Mouse (Mus musculus) neural tube, embryonic 14.5 days (tissue): ENCODE measurements around the gene Tdrd12. TPM values are rescaled to one million over a fixed set of nuclear protein-coding genes. Genes with fewer than 3 reads are reported as not detected.

Experiments
- ATAC-seq: fragments of 200-750 bp; cut with Nextera tagmentation; 2 replicates; pipeline ENCODE4 v1.8.0; 2017; ENCODE audit warnings: low read depth, mild to moderate bottlenecking, moderate TSS enrichment, moderate library complexity
- H3K27ac ChIP-seq: fragments of 300-500 bp; sonication (generic); 2 replicates; pipeline ENCODE4 v1.5.1; 2014; ENCODE audit warnings: low read depth, mild to moderate bottlenecking, control low read depth, low read length, moderate library complexity, mixed read lengths
- H3K27me3 ChIP-seq: fragments of 300-500 bp; sonication (generic); 2 replicates; pipeline ENCODE4 v1.6.1; 2014; ENCODE audit warnings: low read length; ENCODE audit not compliant: control insufficient read depth, insufficient read depth
- H3K36me3 ChIP-seq: fragments of 300-500 bp; sonication (generic); 2 replicates; pipeline ENCODE4 v1.6.1; 2014; ENCODE audit warnings: low read length, mixed read lengths; ENCODE audit not compliant: control insufficient read depth, insufficient read depth
- H3K4me1 ChIP-seq: fragments of 300-500 bp; sonication (generic); 2 replicates; pipeline ENCODE4 v1.6.1; 2014; ENCODE audit warnings: low read length; ENCODE audit not compliant: control insufficient read depth, insufficient read depth
- H3K4me2 ChIP-seq: fragments of 300-500 bp; sonication (generic); 2 replicates; pipeline ENCODE4 v1.6.1; 2014; ENCODE audit warnings: mild to moderate bottlenecking, low read depth, low read length, control low read depth
- H3K4me3 ChIP-seq: fragments of 300-500 bp; sonication (generic); 2 replicates; pipeline ENCODE4 v1.5.1; 2014; ENCODE audit warnings: low read depth, low read length, control low read depth, mixed read lengths
- H3K9ac ChIP-seq: fragments of 300-500 bp; sonication (generic); replicated peaks from 2 replicates; pipeline ENCODE4 v1.6.1; 2014; ENCODE audit warnings: low read depth, mild to moderate bottlenecking, control low read depth, low read length, mixed read lengths
- H3K9me3 ChIP-seq: fragments of 300-500 bp; sonication (generic); 2 replicates; pipeline ENCODE4 v1.6.1; 2016; ENCODE audit warnings: low read length; ENCODE audit not compliant: control insufficient read depth
- WGBS: fragments of 180-500 bp; shearing (Covaris S2); extraction: QIAGEN DNeasy Blood & Tissue Kit; methylation state at CpG from one replicate; pipeline ENCODE4 v1.1.7; 2014; 5-methylcytosine and 5-hydroxymethylcytosine counted together
- polyA plus RNA-seq: library from polyadenylated mRNA; unstranded; fragments of >200 nt; fragmentation: Nextera tagmentation; extraction: Ambion mirVana; gene quantifications from 2 replicates; pipeline ENCODE4 v1.2.1, GENCODE M21; 2014

Gene Tdrd12
- 0.50 and 1.1 TPM in 2 replicates for polyA plus RNA-seq

GRCm38 (mm10) chr7:35537562-35537961 lies at the start of gene Tdrd12:
Tdrd12 (minus strand) TSS chr7:35537745.
- Histone ChIP-seq H3K9ac (no peak within 1 kb of the TSS), H3K27me3 (no peaks in the 10 kb centered on the region), H3K4me2 (no peak within 1 kb of the TSS), H3K36me3 (no peaks in the 10 kb centered on the region), H3K4me1 (no peaks in the 10 kb centered on the region), H3K4me3 (no peak within 1 kb of the TSS), H3K9me3 (no peaks in the 10 kb centered on the region), H3K27ac (no peak within 1 kb of the TSS)
- no peak for ATAC-seq
- WGBS = 93% methylated on average over 17 of the region's 17 CpGs

- Histone ChIP-seq H3K27ac (no peak overlapping the region), H3K4me2 (peak overlapping the region; percentile 100), H3K4me3 (peak overlapping the region; percentile 94), H3K4me1 (peaks cover 21% of the 10 kb centered on the region), H3K36me3 (no peaks in the 10 kb centered on the region), H3K27me3 (peaks cover 19% of the 10 kb centered on the region), H3K9me3 (no peaks in the 10 kb centered on the region), H3K9ac (peak overlapping the region; percentile 82)
- 25% methylated on average over 15 of the region's 15 CpGs for WGBS
- ATAC-seq = no peak
These were observed 49.4 kb upstream of the Tdrd12 start for GRCm38 (mm10) chr7:35586906-35587445.

- ATAC-seq = peak; percentile 98
- H3K9ac ChIP-seq = peak within 1 kb of the TSS; percentile 82
- peak within 1 kb of the TSS; percentile 94 for H3K4me3 ChIP-seq
- H3K4me2 ChIP-seq = peak within 1 kb of the TSS; percentile 100
- no peaks in the 10 kb centered on the region for H3K9me3 ChIP-seq
- peaks cover 21% of the 10 kb centered on the region for H3K4me1 ChIP-seq
- WGBS = under 1% methylated on average over 49 of the region's 49 CpGs
- peaks cover 19% of the 10 kb centered on the region for H3K27me3 ChIP-seq
- H3K27ac ChIP-seq = peak within 1 kb of the TSS; percentile 46
- no peaks in the 10 kb centered on the region for H3K36me3 ChIP-seq
These were observed 48.7 kb upstream of the Tdrd12 start, which contains the start of gene Ankrd27 for GRCm38 (mm10) chr7:35586055-35586905. Ankrd27 (plus strand) TSS chr7:35586244.

DNA sequence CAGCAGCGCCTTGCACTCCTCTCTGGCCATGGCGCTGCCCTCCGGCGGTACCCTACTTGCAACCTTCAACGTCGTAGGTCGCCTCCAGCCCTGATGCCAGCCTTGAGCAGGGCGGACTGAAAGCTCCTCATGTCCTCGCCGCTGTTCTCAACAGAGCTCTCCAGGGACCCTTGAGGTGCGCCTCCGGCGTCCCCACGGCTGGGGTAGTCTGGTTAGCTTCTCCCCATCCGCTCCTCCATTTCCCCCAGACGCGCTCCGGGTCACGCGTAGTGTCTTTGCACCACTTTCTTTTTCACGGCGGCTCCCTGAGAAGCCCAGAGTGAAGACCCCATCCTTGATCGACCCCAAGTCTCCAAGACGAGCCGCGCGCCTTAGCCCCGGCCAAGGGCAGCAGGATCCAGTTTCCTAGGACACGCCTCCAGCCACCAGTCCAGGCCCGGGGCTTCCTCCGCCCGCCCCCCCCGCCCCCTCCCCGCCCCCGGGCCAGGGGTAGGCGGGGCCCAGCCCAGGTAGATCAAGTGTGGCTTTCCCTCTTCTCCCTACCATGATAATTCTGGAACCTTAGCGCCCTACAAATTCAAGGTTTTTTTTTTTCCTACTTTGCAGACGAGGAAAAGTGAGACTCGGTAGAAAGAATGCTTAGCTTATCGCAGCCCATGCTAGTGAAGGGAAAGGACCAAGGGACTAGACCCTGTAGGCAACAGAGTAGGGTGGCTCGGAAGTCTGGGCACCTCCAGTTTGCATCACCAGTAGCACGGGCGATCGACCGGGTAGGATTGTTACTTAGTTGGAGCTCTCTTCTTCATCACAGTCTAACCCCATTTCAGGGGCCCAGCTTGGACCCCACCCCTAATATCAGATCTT lies 47.9 kb upstream of the Tdrd12 start, which contains the start of gene Rgs9bp:
Gene Rgs9bp (minus strand): TSS at position 392 of the 864 bp plus-strand sequence.
- Histone ChIP-seq H3K4me3 (peak within 1 kb of the TSS; percentile 94), H3K36me3 (no peaks in the 10 kb centered on the region), H3K27me3 (peaks cover 19% of the 10 kb centered on the region), H3K9me3 (no peaks in the 10 kb centered on the region), H3K4me1 (peaks cover 21% of the 10 kb centered on the region), H3K4me2 (peak within 1 kb of the TSS; percentile 100), H3K27ac (peak within 1 kb of the TSS; percentile 46), H3K9ac (peak within 1 kb of the TSS; percentile 82)
- ATAC-seq = peak; percentile 59
- under 1% methylated on average over 45 of the region's 45 CpGs for WGBS

DNA sequence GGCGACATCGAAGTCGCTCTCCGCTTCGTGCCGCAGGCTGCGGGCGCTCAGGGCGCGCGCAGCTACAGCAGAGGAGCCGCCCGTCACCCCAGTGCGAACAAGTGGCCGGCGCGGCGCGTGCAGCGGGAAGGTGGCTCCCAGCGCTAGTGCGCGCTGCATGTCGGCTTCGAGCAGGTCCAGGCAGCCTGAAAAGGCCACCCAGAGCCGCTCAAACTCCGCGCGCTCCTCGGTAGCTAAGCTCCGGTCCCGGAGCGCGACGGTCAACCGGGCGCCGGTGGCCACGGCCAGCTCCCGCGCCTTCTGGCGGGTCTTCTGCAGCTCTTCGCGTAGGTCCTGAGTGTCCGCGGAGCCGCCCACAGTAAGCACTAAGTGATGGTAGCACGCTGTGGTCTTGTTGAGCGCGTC lies 47.2 kb upstream of the Tdrd12 start:
- peak overlapping the region; percentile 94 for H3K4me3 ChIP-seq
- WGBS = 1% methylated on average over 45 of the region's 50 CpGs
- H3K27me3 ChIP-seq = peaks cover 19% of the 10 kb centered on the region
- H3K9me3 ChIP-seq = no peaks in the 10 kb centered on the region
- no peak overlapping the region for H3K27ac ChIP-seq
- peak overlapping the region; percentile 100 for H3K4me2 ChIP-seq
- H3K4me1 ChIP-seq = peaks cover 21% of the 10 kb centered on the region
- H3K9ac ChIP-seq = peak overlapping the region; percentile 44
- no peaks in the 10 kb centered on the region for H3K36me3 ChIP-seq
- no peak for ATAC-seq

GRCm38 (mm10) chr7:35584068-35584785 lies 46.7 kb upstream of the Tdrd12 start:
- WGBS = 4% methylated on average over 36 of the region's 36 CpGs
- ATAC-seq = no peak
- Histone ChIP-seq H3K27ac (no peak overlapping the region), H3K9me3 (no peaks in the 10 kb centered on the region), H3K9ac (peak overlapping the region; percentile 44), H3K4me3 (peak overlapping the region; percentile 94), H3K36me3 (no peaks in the 10 kb centered on the region), H3K4me2 (peak overlapping the region; percentile 100), H3K27me3 (peaks cover 19% of the 10 kb centered on the region), H3K4me1 (peaks cover 21% of the 10 kb centered on the region)

GRCm38 (mm10) chr7:35583476-35584025 lies 46.0 kb upstream of the Tdrd12 start:
- Histone ChIP-seq H3K4me1 (peaks cover 21% of the 10 kb centered on the region), H3K27me3 (peaks cover 19% of the 10 kb centered on the region), H3K27ac (no peak overlapping the region), H3K4me3 (no peak overlapping the region), H3K9me3 (no peaks in the 10 kb centered on the region), H3K9ac (no peak overlapping the region), H3K36me3 (no peaks in the 10 kb centered on the region), H3K4me2 (no peak overlapping the region)
- WGBS = 24% methylated on average over 11 of the region's 11 CpGs
- no peak for ATAC-seq

- no peak overlapping the region for H3K4me2 ChIP-seq
These were observed 45.2 kb upstream of the Tdrd12 start for GRCm38 (mm10) chr7:35582719-35583118.

More at GRCm38 (mm10) chr7:35582719-35583118, 45.2 kb upstream of the Tdrd12 start:
- ATAC-seq = no peak
- no peak overlapping the region for H3K27ac ChIP-seq
- no peaks in the 10 kb centered on the region for H3K9me3 ChIP-seq
- WGBS = 79% methylated on average over 5 of the region's 5 CpGs
- no peak overlapping the region for H3K4me3 ChIP-seq
- H3K9ac ChIP-seq = no peak overlapping the region
- H3K36me3 ChIP-seq = no peaks in the 10 kb centered on the region
- peaks cover 21% of the 10 kb centered on the region for H3K4me1 ChIP-seq
- H3K27me3 ChIP-seq = peaks cover 19% of the 10 kb centered on the region
